Mouse (Mus musculus): ENCODE results near the gene Alg9. TPM values are rescaled to one million over a fixed set of nuclear protein-coding genes. Genes with fewer than 3 reads are reported as not detected.

Gene Alg9
- polyA plus RNA-seq, 1 experiment from 2014 or later, result 47.2 TPM

DNA sequence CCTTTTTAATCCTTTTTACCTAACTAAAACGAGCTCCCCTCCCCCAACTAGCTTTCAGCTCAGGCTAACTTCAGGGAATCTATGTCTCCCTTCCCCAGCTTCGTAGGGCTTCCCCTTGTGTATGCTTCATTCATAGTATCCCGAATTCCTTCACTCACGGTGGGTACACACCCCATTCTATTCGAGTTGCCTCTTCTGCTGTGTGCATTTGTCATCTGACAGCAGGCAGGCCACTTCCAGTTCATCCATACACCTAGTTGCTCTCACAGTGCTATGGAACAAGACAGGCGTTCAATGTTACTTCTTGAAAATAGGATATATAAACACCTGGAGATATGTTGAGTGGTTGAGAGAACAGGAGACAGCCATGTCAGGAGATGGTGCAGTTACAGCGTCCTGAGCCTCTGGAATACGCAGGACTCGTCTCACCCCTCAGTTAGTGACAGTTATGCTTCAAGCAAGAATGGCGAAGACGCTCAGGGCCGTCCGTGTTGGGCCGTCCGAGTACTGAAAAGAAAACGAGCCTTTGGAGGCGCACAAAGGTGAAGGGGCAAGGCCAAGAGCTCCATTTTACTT lies 7.2 kb upstream of the Alg9 start:
- Histone ChIP-seq H3K9ac (peak overlapping the region; percentile 81), H3K4me2 (peak overlapping the region; percentile 84), H3K4me1 (replicated peaks) (peaks cover 21% of the 10 kb centered on the region), H3K36me3 (peaks cover 17% of the 10 kb centered on the region), H3K27ac (peak overlapping the region; percentile 88), H3K9me3 (no peaks in the 10 kb centered on the region), H3K4me3 (peak overlapping the region; percentile 63), H3K27me3 (no peaks in the 10 kb centered on the region)
- ATAC-seq (ENCODE audit: low FRiP score), result peak; percentile 76; the same call in 1 of the 2 replicates
- 6% methylated on average over 17 of the region's 17 CpGs for WGBS

DNA sequence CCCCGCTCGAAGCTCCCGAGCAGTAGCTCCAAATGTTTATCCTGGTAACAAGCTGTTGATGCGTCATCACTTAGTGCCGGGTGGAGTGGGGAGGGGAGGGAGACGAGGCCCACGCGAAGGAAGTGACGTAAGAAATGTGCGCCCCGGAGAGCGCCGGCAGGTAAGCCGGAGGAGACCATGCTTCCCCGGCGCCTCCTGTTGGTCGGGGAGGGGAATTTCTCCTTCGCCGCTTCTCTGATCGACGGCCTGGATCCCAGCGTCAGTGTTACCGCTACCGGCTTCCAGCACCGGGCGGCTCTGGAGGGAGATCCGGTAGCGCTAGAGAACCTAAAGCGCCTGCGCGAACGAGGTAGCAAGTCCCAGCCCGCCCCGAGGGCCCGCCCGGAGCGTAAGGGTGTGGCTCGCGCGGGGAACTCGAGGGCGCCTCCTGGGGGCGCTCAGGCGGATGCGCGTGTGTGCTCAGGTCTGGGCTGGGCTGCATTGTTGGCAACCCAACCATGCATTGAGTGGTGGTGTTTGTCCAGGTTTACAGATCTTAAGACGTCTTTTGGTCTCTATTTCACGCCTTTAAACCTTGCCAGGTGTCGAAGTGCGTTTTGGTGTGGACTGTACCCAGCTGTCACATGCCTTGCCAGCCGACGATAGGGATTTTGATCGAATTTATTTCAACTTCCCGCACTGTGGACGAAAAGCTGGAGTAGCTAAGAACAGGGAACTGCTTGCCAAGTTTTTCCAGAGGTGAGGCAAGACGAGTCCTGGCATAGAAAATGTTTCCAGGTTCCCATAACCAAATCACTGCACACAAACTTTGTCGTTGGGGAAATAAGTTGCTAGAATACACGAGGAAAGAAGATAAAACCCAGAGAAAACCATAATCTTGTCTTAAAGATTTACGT lies 6.5 kb upstream of the Alg9 start, which contains the start of gene Fdxacb1:
Gene Fdxacb1 (plus strand): TSS at position 130 of the 896 bp plus-strand sequence.
- H3K9me3 ChIP-seq, result no peaks in the 10 kb centered on the region
- peaks cover 21% of the 10 kb centered on the region for H3K4me1 ChIP-seq (replicated peaks)
- 4% methylated on average over 59 of the region's 59 CpGs for WGBS
- ATAC-seq (ENCODE audit: low FRiP score), result peak; percentile 95
- H3K27ac ChIP-seq, result peak within 1 kb of the TSS; percentile 88
- peak within 1 kb of the TSS; percentile 84 for H3K4me2 ChIP-seq
- H3K9ac ChIP-seq, result peak within 1 kb of the TSS; percentile 81
- no peaks in the 10 kb centered on the region for H3K27me3 ChIP-seq
- H3K36me3 ChIP-seq, result peaks cover 17% of the 10 kb centered on the region
- peak within 1 kb of the TSS; percentile 63 for H3K4me3 ChIP-seq

DNA sequence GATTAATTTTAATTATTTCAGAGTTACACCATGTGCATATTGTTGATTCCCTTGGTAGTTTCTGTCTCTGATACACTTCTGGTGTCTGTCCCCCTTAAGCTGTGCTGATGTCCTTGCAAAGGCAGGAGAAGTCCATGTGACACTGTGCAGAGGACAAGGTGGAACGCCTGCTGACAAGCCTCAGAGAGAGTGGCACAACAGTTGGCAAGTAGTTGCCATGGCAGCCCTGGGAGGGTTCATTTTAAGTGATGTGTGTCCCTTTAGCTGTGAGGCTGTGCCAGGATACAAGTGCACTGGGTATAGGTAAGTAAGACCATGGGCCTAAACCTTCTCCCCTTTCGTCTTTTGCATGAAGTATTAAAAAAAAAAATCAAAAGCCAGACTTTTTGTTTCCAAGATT lies 4.8 kb upstream of the Alg9 start:
- no peak overlapping the region for H3K27ac ChIP-seq
- H3K4me2 ChIP-seq, result no peak overlapping the region
- no peaks in the 10 kb centered on the region for H3K9me3 ChIP-seq
- peaks cover 34% of the 10 kb centered on the region for H3K4me1 ChIP-seq (replicated peaks)
- WGBS, result 80% methylated on average over 2 of the region's 2 CpGs
- H3K36me3 ChIP-seq, result peaks cover 13% of the 10 kb centered on the region; the same call in 1 of the 2 replicates
- no peaks in the 10 kb centered on the region for H3K27me3 ChIP-seq
- no peak overlapping the region for H3K9ac ChIP-seq
- H3K4me3 ChIP-seq, result no peak overlapping the region
- ATAC-seq (ENCODE audit: low FRiP score), result no peak

DNA sequence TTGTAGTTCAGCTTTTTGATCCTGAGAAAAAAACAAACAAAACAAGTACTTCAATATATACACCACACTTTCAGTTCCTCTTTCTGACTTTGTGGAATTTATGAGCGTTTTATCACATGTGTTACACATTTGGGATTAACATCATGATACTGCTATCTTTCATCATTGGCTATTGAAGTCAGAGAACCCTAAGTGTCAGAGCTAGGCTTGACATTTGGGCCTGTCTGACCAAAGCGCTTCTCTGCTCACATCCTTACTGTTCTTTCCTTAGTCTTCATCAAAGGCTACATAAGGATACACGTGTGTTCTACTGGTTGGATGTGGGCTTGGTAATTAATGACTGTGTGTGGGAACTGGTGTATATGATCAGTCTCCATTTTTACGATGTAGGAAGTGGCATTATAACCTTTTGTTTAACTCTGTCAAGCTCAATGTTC lies 775 bp upstream of the Alg9 start:
- no peaks in the 10 kb centered on the region for H3K27me3 ChIP-seq
- H3K4me2 ChIP-seq, result peak overlapping the region; percentile 71
- peaks cover 35% of the 10 kb centered on the region for H3K4me1 ChIP-seq (replicated peaks)
- peaks cover 21% of the 10 kb centered on the region for H3K36me3 ChIP-seq
- H3K9ac ChIP-seq, result peak overlapping the region; percentile 51
- H3K4me3 ChIP-seq, result peak overlapping the region; percentile 82
- WGBS, result 80% methylated on average over 4 of the region's 4 CpGs
- no peak for ATAC-seq (ENCODE audit: low FRiP score)
- H3K9me3 ChIP-seq, result no peaks in the 10 kb centered on the region
- peak overlapping the region; percentile 52 for H3K27ac ChIP-seq

DNA sequence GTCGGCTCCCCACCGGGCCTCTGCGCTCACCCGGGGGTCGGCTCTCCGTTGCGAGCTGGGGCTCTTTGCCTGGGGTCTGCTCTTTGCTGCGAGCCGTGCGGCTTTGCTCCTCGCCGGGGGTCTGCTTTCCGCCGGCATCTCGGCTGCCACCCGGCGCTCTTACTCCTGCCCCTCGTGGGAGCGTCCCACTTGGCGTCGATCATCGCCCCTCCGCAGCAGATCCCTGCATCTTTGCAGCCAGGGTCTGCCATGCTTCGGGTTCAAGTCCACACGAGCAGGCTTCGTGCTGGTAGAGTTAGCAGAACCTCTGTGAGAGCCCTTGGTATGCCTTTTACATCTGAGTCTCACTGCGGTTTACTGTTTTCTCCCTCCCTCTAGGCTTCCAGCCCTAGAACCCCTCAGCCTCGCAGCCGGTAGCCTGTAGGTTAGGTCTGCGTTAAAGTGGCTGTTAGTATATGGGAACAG lies 875 bp downstream of the Alg9 start:
- peak; percentile 67 for ATAC-seq (ENCODE audit: low FRiP score)
- Histone ChIP-seq H3K4me3 (peak overlapping the region; percentile 82), H3K9ac (peak overlapping the region; percentile 93), H3K9me3 (no peaks in the 10 kb centered on the region), H3K4me1 (replicated peaks) (peaks cover 26% of the 10 kb centered on the region), H3K27ac (peak overlapping the region; percentile 93), H3K27me3 (no peaks in the 10 kb centered on the region), H3K36me3 (peaks cover 36% of the 10 kb centered on the region), H3K4me2 (peak overlapping the region; percentile 71)
- WGBS, result under 1% methylated on average over 30 of the region's 30 CpGs

DNA sequence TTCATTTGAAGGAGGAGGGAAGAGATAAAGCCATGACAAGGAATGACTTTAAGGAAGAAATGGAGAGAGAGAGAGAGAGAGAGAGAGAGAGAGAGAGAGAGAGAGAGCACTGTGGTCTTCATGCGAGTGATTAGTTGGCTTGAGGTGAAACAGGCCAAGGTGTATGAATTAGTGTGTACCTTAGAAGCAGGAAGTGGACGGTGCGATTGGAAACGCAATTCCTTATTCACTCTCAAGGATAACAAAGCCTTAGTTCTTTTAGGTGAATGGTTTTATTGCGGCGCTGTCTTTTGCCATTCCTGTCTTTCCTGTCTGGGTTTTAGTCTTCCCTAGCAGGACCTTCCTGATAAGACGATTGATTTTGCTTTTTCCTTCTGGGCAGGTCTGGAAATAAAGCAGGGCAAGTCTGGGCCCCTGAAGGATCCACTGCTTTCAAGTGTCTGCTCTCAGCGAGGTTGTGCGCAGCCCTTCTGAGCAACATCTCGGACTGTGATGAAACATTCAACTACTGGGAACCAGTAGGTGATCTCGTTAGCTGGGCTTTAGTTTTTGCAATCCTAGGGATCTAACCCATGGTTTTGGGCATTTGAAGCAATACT lies 1.4 kb downstream of the Alg9 start:
- H3K9me3 ChIP-seq, result no peaks in the 10 kb centered on the region
- H3K4me2 ChIP-seq, result peak overlapping the region; percentile 71
- H3K27me3 ChIP-seq, result no peaks in the 10 kb centered on the region
- H3K4me1 ChIP-seq (replicated peaks), result peaks cover 26% of the 10 kb centered on the region
- H3K4me3 ChIP-seq, result peak overlapping the region; percentile 82
- H3K27ac ChIP-seq, result peak overlapping the region; percentile 93; the same call in 1 of the 2 replicates
- 76% methylated on average over 11 of the region's 11 CpGs for WGBS
- H3K9ac ChIP-seq, result peak overlapping the region; percentile 93
- no peak for ATAC-seq (ENCODE audit: low FRiP score)
- peaks cover 39% of the 10 kb centered on the region for H3K36me3 ChIP-seq

DNA sequence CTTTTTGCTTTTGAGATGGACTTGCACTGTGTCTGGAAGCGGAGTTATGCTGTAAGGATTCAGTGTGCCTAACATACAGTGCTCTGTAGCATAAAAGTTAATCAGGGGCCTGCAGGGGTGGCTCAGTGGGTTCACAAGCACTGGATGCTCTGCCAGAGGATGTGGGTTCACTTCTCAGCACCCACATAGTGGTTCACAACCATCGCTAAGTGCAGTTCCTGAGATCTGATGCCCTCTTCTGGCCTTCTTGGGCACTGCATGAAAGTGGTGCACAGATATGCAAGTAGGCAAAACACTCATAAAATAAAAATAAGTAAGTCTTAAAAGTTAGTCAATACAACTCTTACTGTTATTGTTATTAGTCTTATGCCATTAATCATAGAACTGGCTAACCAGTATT lies 7.3 kb downstream of the Alg9 start:
- Histone ChIP-seq H3K27me3 (no peaks in the 10 kb centered on the region), H3K9ac (no peak overlapping the region), H3K9me3 (no peaks in the 10 kb centered on the region), H3K27ac (no peak overlapping the region), H3K4me2 (no peak overlapping the region), H3K4me3 (no peak overlapping the region), H3K36me3 (peaks cover 86% of the 10 kb centered on the region), H3K4me1 (replicated peaks) (no peaks in the 10 kb centered on the region)
- 70% methylated on average over 2 of the region's 2 CpGs for WGBS
- ATAC-seq (ENCODE audit: low FRiP score), result no peak

DNA sequence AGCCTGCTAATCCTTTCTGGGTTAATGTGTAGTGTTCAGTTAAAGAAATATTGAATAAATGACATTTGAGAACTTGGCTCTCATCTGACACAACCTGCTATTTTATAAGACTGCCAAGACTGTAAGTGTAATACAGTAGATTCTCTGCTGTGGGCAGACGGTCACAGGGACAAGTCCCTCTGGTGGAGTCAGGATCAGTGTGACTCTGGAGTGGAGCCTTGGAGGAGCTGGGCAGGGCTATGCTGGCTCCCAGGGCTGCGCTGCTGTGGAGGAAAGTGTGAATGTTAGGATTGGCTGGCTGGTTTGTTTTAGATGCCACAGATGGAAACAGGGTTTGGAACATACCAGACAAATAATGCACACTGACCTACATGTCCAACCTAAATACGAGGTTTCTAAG lies 20.4 kb downstream of the Alg9 start:
- Histone ChIP-seq H3K36me3 (peaks cover 69% of the 10 kb centered on the region), H3K9me3 (no peaks in the 10 kb centered on the region), H3K4me1 (replicated peaks) (no peaks in the 10 kb centered on the region), H3K4me3 (no peak overlapping the region), H3K27ac (no peak overlapping the region), H3K9ac (no peak overlapping the region), H3K27me3 (no peaks in the 10 kb centered on the region), H3K4me2 (no peak overlapping the region)
- no peak for ATAC-seq (ENCODE audit: low FRiP score)
- 89% methylated on average over 3 of the region's 3 CpGs for WGBS

DNA sequence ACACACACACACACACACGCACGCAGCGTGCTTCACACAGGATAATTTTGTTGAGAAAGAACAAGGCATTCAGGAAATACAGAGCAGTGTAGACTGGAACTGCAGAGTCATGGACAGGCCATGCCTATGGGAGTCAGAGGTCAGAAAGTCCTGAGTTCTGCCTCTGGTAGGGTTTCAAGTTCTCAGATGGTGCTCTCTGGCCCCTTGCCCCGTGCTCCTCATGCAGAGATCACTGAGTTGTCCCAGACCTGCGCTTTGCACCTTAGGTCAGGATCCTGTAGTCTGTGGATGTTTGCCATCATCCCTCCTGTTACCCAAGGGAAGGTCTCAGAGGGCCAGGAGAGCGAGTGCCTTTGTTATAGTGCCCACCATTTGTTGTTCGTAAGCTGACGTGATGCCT lies 22.0 kb downstream of the Alg9 start:
- Histone ChIP-seq H3K4me1 (replicated peaks) (no peaks in the 10 kb centered on the region), H3K4me3 (no peak overlapping the region), H3K4me2 (no peak overlapping the region), H3K36me3 (peaks cover 72% of the 10 kb centered on the region), H3K9me3 (no peaks in the 10 kb centered on the region), H3K27ac (no peak overlapping the region), H3K27me3 (no peaks in the 10 kb centered on the region), H3K9ac (no peak overlapping the region)
- WGBS, result 87% methylated on average over 8 of the region's 8 CpGs
- ATAC-seq (ENCODE audit: low FRiP score), result no peak

DNA sequence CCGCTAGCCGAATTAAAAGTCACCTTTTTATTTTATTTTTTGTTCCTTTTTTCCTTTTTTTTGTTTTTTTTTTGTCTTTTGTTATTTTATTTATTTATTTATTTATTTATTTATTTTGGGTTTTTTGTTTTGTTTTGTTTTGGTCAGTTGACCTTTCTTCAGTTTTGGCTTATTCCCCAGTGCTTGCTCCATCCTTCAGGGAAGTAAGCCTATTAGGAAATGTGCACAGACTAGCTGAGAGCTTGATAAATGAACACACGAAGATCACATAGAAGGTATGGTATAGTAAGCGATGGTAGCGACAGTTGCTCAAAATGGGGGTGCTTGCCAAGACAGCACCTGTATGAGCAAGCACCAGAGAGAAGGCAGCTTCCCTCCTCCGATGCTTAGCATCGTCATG lies 22.8 kb downstream of the Alg9 start:
- no peaks in the 10 kb centered on the region for H3K27me3 ChIP-seq
- no peaks in the 10 kb centered on the region for H3K9me3 ChIP-seq
- H3K4me2 ChIP-seq, result no peak overlapping the region
- H3K9ac ChIP-seq, result no peak overlapping the region
- ATAC-seq (ENCODE audit: low FRiP score), result no peak
- no peaks in the 10 kb centered on the region for H3K4me1 ChIP-seq (replicated peaks)
- peaks cover 71% of the 10 kb centered on the region for H3K36me3 ChIP-seq
- H3K4me3 ChIP-seq, result no peak overlapping the region
- WGBS, result 97% methylated on average over 7 of the region's 7 CpGs
- no peak overlapping the region for H3K27ac ChIP-seq

DNA sequence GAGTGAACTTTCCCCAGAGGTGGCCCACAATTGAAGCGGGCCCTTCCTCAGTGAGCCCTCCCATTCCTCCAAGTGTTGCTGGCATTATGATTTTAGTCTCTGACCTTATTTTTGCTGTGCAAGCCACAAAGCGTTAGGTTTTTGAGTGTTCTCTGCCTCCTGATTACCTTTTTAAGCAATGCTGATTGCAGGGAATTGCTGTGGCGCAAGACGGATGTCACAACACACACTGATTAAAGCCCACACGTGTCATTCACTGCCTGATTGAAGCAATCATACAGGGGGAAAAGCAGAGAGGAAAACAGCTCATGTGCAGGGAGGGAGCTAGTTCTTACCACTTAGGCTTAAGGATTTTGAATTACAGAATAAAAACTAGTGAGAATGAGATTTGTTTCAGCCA lies 23.5 kb downstream of the Alg9 start:
- peaks cover 75% of the 10 kb centered on the region for H3K36me3 ChIP-seq
- no peak overlapping the region for H3K4me2 ChIP-seq
- H3K27ac ChIP-seq, result no peak overlapping the region
- H3K4me1 ChIP-seq (replicated peaks), result no peaks in the 10 kb centered on the region
- no peak for ATAC-seq (ENCODE audit: low FRiP score)
- H3K4me3 ChIP-seq, result no peak overlapping the region
- H3K9me3 ChIP-seq, result no peaks in the 10 kb centered on the region
- H3K9ac ChIP-seq, result no peak overlapping the region
- WGBS, result 86% methylated on average over 5 of the region's 5 CpGs
- H3K27me3 ChIP-seq, result no peaks in the 10 kb centered on the region

DNA sequence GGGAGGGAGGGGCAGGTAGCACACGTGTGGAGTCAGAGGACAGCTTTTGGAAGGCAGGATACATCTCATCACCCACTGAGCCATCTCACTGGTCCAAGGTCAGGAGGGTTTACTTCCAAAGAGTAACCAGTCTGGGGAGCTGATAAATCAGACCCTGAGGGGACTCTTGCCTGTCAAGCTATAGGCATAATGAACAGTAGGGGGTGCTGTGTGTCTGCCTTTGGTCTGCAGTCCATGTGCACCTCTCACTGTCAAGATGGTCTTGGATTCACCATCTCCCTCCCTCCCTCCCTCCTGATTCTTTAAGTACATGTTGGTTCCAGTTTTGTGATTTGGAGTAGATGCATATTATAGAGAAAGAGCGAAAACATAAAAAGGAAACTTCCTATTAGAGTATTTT lies 26.2 kb downstream of the Alg9 start:
- H3K9ac ChIP-seq, result no peak overlapping the region
- no peak; the same call in 1 of the 2 replicates for ATAC-seq (ENCODE audit: low FRiP score)
- H3K4me1 ChIP-seq (replicated peaks), result no peaks in the 10 kb centered on the region
- no peak overlapping the region for H3K4me3 ChIP-seq
- peaks cover 76% of the 10 kb centered on the region for H3K36me3 ChIP-seq
- H3K4me2 ChIP-seq, result no peak overlapping the region
- no peaks in the 10 kb centered on the region for H3K27me3 ChIP-seq
- no peaks in the 10 kb centered on the region for H3K9me3 ChIP-seq
- 68% methylated on average over 2 of the region's 2 CpGs for WGBS
- H3K27ac ChIP-seq, result no peak overlapping the region
